Mouse (Mus musculus) heart, adult 11 months (tissue): ENCODE measurements around the gene Aspa.

Source experiments
- DNase-seq: peaks from one replicate; pipeline ENCODE4 v3.0.0; 2022

Gene Aspa

GRCm38 (mm10) chr11:73257362-73257945, 71.9 kb downstream of the Aspa start:
- DNase-seq = no peak
